Mouse (Mus musculus) forebrain, embryonic 12.5 days (tissue): ENCODE results near the gene Pde4dip. TPM values are rescaled to one million over a fixed set of nuclear protein-coding genes. Genes with fewer than 3 reads are reported as not detected.

ENCODE experiments used
- ATAC-seq: fragments of 200-750 bp; cut with Nextera tagmentation; 2 replicates; pipeline ENCODE4 v1.8.0; 2017; ENCODE audit warnings: moderate TSS enrichment; ENCODE audit not compliant: low FRiP score
- H3K27ac ChIP-seq: fragments of 300-500 bp; sonication (generic); 2 replicates; pipeline ENCODE4 v1.5.1; 2016; ENCODE audit warnings: mild to moderate bottlenecking
- H3K27me3 ChIP-seq: fragments of 300-500 bp; sonication (generic); 2 replicates; pipeline ENCODE4 v1.6.1; 2016; ENCODE audit warnings: mild to moderate bottlenecking
- H3K36me3 ChIP-seq: fragments of 300-500 bp; sonication (generic); replicated peaks from 2 replicates; pipeline ENCODE4 v1.6.1; 2016; ENCODE audit warnings: mild to moderate bottlenecking
- H3K4me1 ChIP-seq: fragments of 300-500 bp; sonication (generic); 2 replicates; pipeline ENCODE4 v1.6.1; 2016
- H3K4me2 ChIP-seq: fragments of 300-500 bp; sonication (generic); 2 replicates; pipeline ENCODE4 v1.6.1; 2016; ENCODE audit warnings: mild to moderate bottlenecking, moderate library complexity
- H3K4me3 ChIP-seq: fragments of 300-500 bp; sonication (generic); replicated peaks from 2 replicates; pipeline ENCODE4 v1.5.1; 2016; ENCODE audit warnings: mild to moderate bottlenecking
- H3K9ac ChIP-seq: fragments of 300-500 bp; sonication (generic); 2 replicates; pipeline ENCODE4 v1.6.1; 2016; ENCODE audit warnings: mild to moderate bottlenecking
- H3K9me3 ChIP-seq: fragments of 300-500 bp; sonication (generic); 2 replicates; pipeline ENCODE4 v1.6.1; 2016
- WGBS: fragments of 180-500 bp; shearing (Covaris S2); methylation state at CpG from one replicate; pipeline ENCODE4 v1.1.7; 2016; 5-methylcytosine and 5-hydroxymethylcytosine counted together
- polyA plus RNA-seq: library from polyadenylated mRNA; unstranded; fragments of >200 nt; fragmentation: Nextera tagmentation; extraction: Ambion mirVana; gene quantifications from 2 replicates; pipeline ENCODE4 v1.2.1, GENCODE M21; 2016

Pde4dip gene
- polyA plus RNA-seq, 1 experiment from 2014 or later = 35.7 TPM

- ATAC-seq = peak; percentile 80
- H3K4me1 ChIP-seq = peaks cover 19% of the 10 kb centered on the region
- H3K36me3 ChIP-seq = peaks cover 2% of the 10 kb centered on the region
- 60% methylated on average over 9 of the region's 9 CpGs for WGBS
- H3K4me2 ChIP-seq = no peak overlapping the region
- H3K4me3 ChIP-seq = no peak overlapping the region
- no peak overlapping the region for H3K9ac ChIP-seq
- no peaks in the 10 kb centered on the region for H3K9me3 ChIP-seq
- peaks cover 17% of the 10 kb centered on the region for H3K27me3 ChIP-seq
- H3K27ac ChIP-seq = no peak overlapping the region
Observed at GRCm38 (mm10) chr3:97928968-97929858, 40.7 kb upstream of the Pde4dip start.

- ATAC-seq = no peak
- Histone ChIP-seq H3K27ac (no peak overlapping the region), H3K9ac (no peak overlapping the region), H3K4me3 (no peak overlapping the region), H3K9me3 (no peaks in the 10 kb centered on the region), H3K27me3 (peaks cover 16% of the 10 kb centered on the region), H3K4me1 (peaks cover 13% of the 10 kb centered on the region; the same call in 1 of the 2 replicates), H3K4me2 (no peak overlapping the region), H3K36me3 (peaks cover 10% of the 10 kb centered on the region)
- 84% methylated on average over 4 of the region's 4 CpGs for WGBS
Observed at GRCm38 (mm10) chr3:97927322-97927721, 38.8 kb upstream of the Pde4dip start.

GRCm38 (mm10) chr3:97925246-97925645 is 36.7 kb upstream of the Pde4dip start:
- WGBS = 91% methylated on average over 2 of the region's 2 CpGs

GRCm38 (mm10) chr3:97918885-97919550 is 30.5 kb upstream of the Pde4dip start:
- Histone ChIP-seq H3K27me3 (no peaks in the 10 kb centered on the region), H3K9me3 (no peaks in the 10 kb centered on the region), H3K27ac (no peak overlapping the region), H3K4me2 (no peak overlapping the region), H3K4me1 (no peaks in the 10 kb centered on the region), H3K4me3 (no peak overlapping the region), H3K9ac (no peak overlapping the region), H3K36me3 (peaks cover 54% of the 10 kb centered on the region)
- WGBS = 96% methylated on average over 10 of the region's 10 CpGs
- ATAC-seq = no peak

More at GRCm38 (mm10) chr3:97925246-97925645, 36.7 kb upstream of the Pde4dip start:
- H3K27me3 ChIP-seq = no peaks in the 10 kb centered on the region
- no peak overlapping the region for H3K9ac ChIP-seq
- H3K9me3 ChIP-seq = no peaks in the 10 kb centered on the region
- no peak overlapping the region for H3K27ac ChIP-seq
- 0 out of 2 replicates have a peak, but pooled peaks cover 1% of the 10 kb centered on the region for H3K4me1 ChIP-seq
- no peak overlapping the region for H3K4me2 ChIP-seq
- peaks cover 24% of the 10 kb centered on the region for H3K36me3 ChIP-seq
- no peak for ATAC-seq
- H3K4me3 ChIP-seq = no peak overlapping the region

GRCm38 (mm10) chr3:97915081-97915480 is 26.6 kb upstream of the Pde4dip start:
- Histone ChIP-seq H3K4me2 (no peak overlapping the region), H3K27me3 (no peaks in the 10 kb centered on the region), H3K9ac (no peak overlapping the region), H3K27ac (no peak overlapping the region), H3K9me3 (no peaks in the 10 kb centered on the region), H3K4me3 (no peak overlapping the region), H3K36me3 (peaks cover 32% of the 10 kb centered on the region), H3K4me1 (no peaks in the 10 kb centered on the region)
- ATAC-seq = no peak
- 84% methylated on average over 4 of the region's 4 CpGs for WGBS

GRCm38 (mm10) chr3:97911093-97911492 is 22.6 kb upstream of the Pde4dip start:
- H3K27ac ChIP-seq = no peak overlapping the region
- no peaks in the 10 kb centered on the region for H3K27me3 ChIP-seq
- no peak for ATAC-seq
- H3K4me2 ChIP-seq = no peak overlapping the region
- no peak overlapping the region for H3K4me3 ChIP-seq
- no peaks in the 10 kb centered on the region for H3K4me1 ChIP-seq
- H3K36me3 ChIP-seq = peaks cover 18% of the 10 kb centered on the region
- WGBS = 87% methylated on average over 7 of the region's 7 CpGs
- no peaks in the 10 kb centered on the region for H3K9me3 ChIP-seq
- H3K9ac ChIP-seq = no peak overlapping the region

GRCm38 (mm10) chr3:97909737-97910136 is 21.2 kb upstream of the Pde4dip start:
- no peak overlapping the region for H3K4me2 ChIP-seq
- no peak overlapping the region for H3K9ac ChIP-seq
- peaks cover 6% of the 10 kb centered on the region for H3K36me3 ChIP-seq
- no peak for ATAC-seq
- no peaks in the 10 kb centered on the region for H3K27me3 ChIP-seq
- H3K4me3 ChIP-seq = no peak overlapping the region
- H3K27ac ChIP-seq = no peak overlapping the region
- H3K9me3 ChIP-seq = no peaks in the 10 kb centered on the region
- H3K4me1 ChIP-seq = no peaks in the 10 kb centered on the region
- WGBS = 34% methylated on average over 2 of the region's 2 CpGs

GRCm38 (mm10) chr3:97901586-97901985 is 13.1 kb upstream of the Pde4dip start:
- Histone ChIP-seq H3K27ac (no peak overlapping the region), H3K9me3 (no peaks in the 10 kb centered on the region), H3K4me1 (peaks cover 14% of the 10 kb centered on the region), H3K9ac (peak overlapping the region; percentile 90), H3K4me2 (peak overlapping the region; percentile 80), H3K36me3 (no peaks in the 10 kb centered on the region), H3K4me3 (peak overlapping the region; percentile 97), H3K27me3 (no peaks in the 10 kb centered on the region)
- ATAC-seq = no peak
- 29% methylated on average over 5 of the region's 5 CpGs for WGBS

- Histone ChIP-seq H3K4me2 (peak within 1 kb of the TSS; percentile 80), H3K27me3 (no peaks in the 10 kb centered on the region), H3K36me3 (no peaks in the 10 kb centered on the region), H3K27ac (no peak within 1 kb of the TSS), H3K4me3 (peak within 1 kb of the TSS; percentile 97), H3K9ac (peak within 1 kb of the TSS; percentile 90), H3K4me1 (peaks cover 14% of the 10 kb centered on the region), H3K9me3 (no peaks in the 10 kb centered on the region)
- 6% methylated on average over 41 of the region's 41 CpGs for WGBS
- peak; percentile 87 for ATAC-seq
Observed at GRCm38 (mm10) chr3:97900516-97901490, 12.3 kb upstream of the Pde4dip start, which contains the start of gene Sec22b. TSS of gene Sec22b (plus strand) at chr3:97901190.

GRCm38 (mm10) chr3:97898381-97898780 is 9.9 kb upstream of the Pde4dip start:
- 72% methylated on average over 3 of the region's 3 CpGs for WGBS

GRCm38 (mm10) chr3:97894695-97895094 is 6.2 kb upstream of the Pde4dip start:
- Histone ChIP-seq H3K27me3 (peaks cover 22% of the 10 kb centered on the region), H3K9ac (no peak overlapping the region), H3K9me3 (no peaks in the 10 kb centered on the region), H3K4me3 (no peak overlapping the region), H3K4me2 (no peak overlapping the region), H3K36me3 (no peaks in the 10 kb centered on the region), H3K27ac (no peak overlapping the region), H3K4me1 (no peaks in the 10 kb centered on the region)
- WGBS = 56% methylated on average over 6 of the region's 6 CpGs
- no peak for ATAC-seq

More at GRCm38 (mm10) chr3:97898381-97898780, 9.9 kb upstream of the Pde4dip start:
- peaks cover 14% of the 10 kb centered on the region for H3K4me1 ChIP-seq
- no peak for ATAC-seq
- H3K4me2 ChIP-seq = no peak overlapping the region
- H3K27me3 ChIP-seq = 0 out of 2 replicates have a peak, but pooled peaks cover 5% of the 10 kb centered on the region
- no peak overlapping the region for H3K4me3 ChIP-seq
- H3K9me3 ChIP-seq = no peaks in the 10 kb centered on the region
- no peak overlapping the region for H3K9ac ChIP-seq
- H3K36me3 ChIP-seq = no peaks in the 10 kb centered on the region
- no peak overlapping the region for H3K27ac ChIP-seq
